In genomic region chr9:50616766-50617603, GRCm38 (mm10) we compare ENCODE assay signal across 8 mouse cellular contexts. TPM values are rescaled to one million over a fixed set of nuclear protein-coding genes. Genes with fewer than 3 reads are reported as not detected.
A peak's percentile ranks its signal among the peaks of the same experiment; 100 is the strongest.
DNase-seq lines count a peak whose midpoint lies in the region; ATAC-seq lines count a peak whose summit lies in the region.

Pih1d2 (plus strand) TSS chr9:50617321.
Nkapd1 (minus strand) TSS chr9:50617464.

- peak within 1 kb of the TSS; percentile 94 for H3K4me3 ChIP-seq in hindbrain, embryonic 12.5 days

- H3K4me1 ChIP-seq in hindbrain, embryonic 12.5 days: peaks cover 12% of the 10 kb centered on the region

- no peaks in the 10 kb centered on the region for H3K9me3 ChIP-seq in hindbrain, embryonic 12.5 days (replicated peaks)

- H3K27me3 ChIP-seq in hindbrain, embryonic 12.5 days: no peaks in the 10 kb centered on the region

- H3K36me3 ChIP-seq in hindbrain, embryonic 12.5 days: peaks cover 27% of the 10 kb centered on the region

- 0% methylated on average over 80 of the region's 81 CpGs for WGBS in hindbrain, embryonic 12.5 days

- peak within 1 kb of the TSS; percentile 93 for H3K27ac ChIP-seq in hindbrain, embryonic 12.5 days

- peak; percentile 92 for DNase-seq in Muller cell, postnatal 12 days (ENCODE audit: inconsistent ontology term)
- peak; percentile 89 for DNase-seq in cerebellum, adult 9-11 months
- DNase-seq in frontal cortex, postnatal 10 days (ENCODE audit: low spot score in 2 of 2): peak; percentile 83 to 88
- DNase-seq in layer of hippocampus, postnatal 25 days (ENCODE audit: extremely low spot score in 1 of 2, low spot score in 1 of 2): peak; percentile 86 to 91
- peak; percentile 88 for DNase-seq in lung, postnatal 25 days (ENCODE audit: low spot score)
- peak; percentile 95 for DNase-seq in retina, embryonic 14.5 days (ENCODE audit: low spot score)
- peak; percentile 88 for DNase-seq in thymus, postnatal 4 days

- peak within 1 kb of the TSS; percentile 79 for H3K4me2 ChIP-seq in hindbrain, embryonic 12.5 days (replicated peaks)

- peak within 1 kb of the TSS; percentile 85 for H3K9ac ChIP-seq in hindbrain, embryonic 12.5 days

- ATAC-seq in hindbrain, embryonic 12.5 days (ENCODE audit: low FRiP score): peak; percentile 95

RNA-seq across cellular contexts. Expression of gene Pih1d2, which starts in this region (rescaled TPM):
- polyA plus RNA-seq in hindbrain, embryonic 12.5 days (2016; fragmentation: Nextera tagmentation; extraction: Ambion mirVana): 8.4 and 8.8 TPM in 2 replicates
- 1 to 10 TPM; 3.3 to 3.4 TPM for total RNA-seq in layer of hippocampus, postnatal 25 days (2021)

RNA-seq across cellular contexts. Expression of gene Nkapd1, which starts in this region (rescaled TPM):
- polyA plus RNA-seq in hindbrain, embryonic 12.5 days (2016; fragmentation: Nextera tagmentation; extraction: Ambion mirVana): 32.9 and 34.7 TPM in 2 replicates
- 10 to 100 TPM; 19.3 to 22.8 TPM for total RNA-seq in layer of hippocampus, postnatal 25 days (2021)

Comparison
In these comparisons a context has a peak if more than half of its experiments do, and no peak if none do; other contexts are left out.
1. Peak in every context shown above with its lines: DNase-seq, ATAC-seq, H3K4me3 ChIP-seq and H3K27ac ChIP-seq.